Mouse (Mus musculus) adrenal gland, adult 18-20 months (tissue): ENCODE measurements around the gene Gm6793. TPM values are rescaled to one million over a fixed set of nuclear protein-coding genes. Genes with fewer than 3 reads are reported as not detected.

Experiments used
- DNase-seq, 2 experiments: peaks; one replicate each; pipeline ENCODE4 v3.0.0; 2021 to 2022; ENCODE audit warnings: low spot score in 2 of 2
- total RNA-seq, 2 experiments: library from RNA; stranded (reverse); gene quantifications; 1 replicate in 1 of 2; 2 replicates in 1 of 2; pipeline ENCODE4 v1.2.3; 2021

Gene Gm6793
- total RNA-seq, 2 experiments from 2014 or later = 0.46 TPM; not detected in 1

- DNase-seq = peak; percentile 78
Measured at GRCm38 (mm10) chr8:111989911-111990310, 24.9 kb downstream of the Gm6793 start.

- no peak for DNase-seq
Measured at GRCm38 (mm10) chr8:111984511-111984910, 30.3 kb downstream of the Gm6793 start.

- DNase-seq = no peak
Measured at GRCm38 (mm10) chr8:111982116-111982515, 32.7 kb downstream of the Gm6793 start.

GRCm38 (mm10) chr8:111978147-111978546, 36.7 kb downstream of the Gm6793 start:
- DNase-seq = no peak

- no peak for DNase-seq
Measured at GRCm38 (mm10) chr8:111976326-111976725, 38.5 kb downstream of the Gm6793 start.

GRCm38 (mm10) chr8:111975706-111976105, 39.1 kb downstream of the Gm6793 start:
- DNase-seq = no peak

GRCm38 (mm10) chr8:111974138-111974537, 40.7 kb downstream of the Gm6793 start:
- no peak for DNase-seq

- DNase-seq = no peak
Measured at GRCm38 (mm10) chr8:111968991-111969390, 45.8 kb downstream of the Gm6793 start.

- DNase-seq = no peak
Measured at GRCm38 (mm10) chr8:111968541-111968940, 46.3 kb downstream of the Gm6793 start.

GRCm38 (mm10) chr8:111967246-111967870, 47.5 kb downstream of the Gm6793 start:
- DNase-seq = no peak

GRCm38 (mm10) chr8:111964849-111965561, 49.8 kb downstream of the Gm6793 start:
- DNase-seq = no peak

- no peak for DNase-seq
Measured at GRCm38 (mm10) chr8:111964351-111964750, 50.5 kb downstream of the Gm6793 start.

GRCm38 (mm10) chr8:111963546-111963945, 51.3 kb downstream of the Gm6793 start:
- DNase-seq = no peak

Other genes starting within 250 kb of the Gm6793 start
- 10 to 100 TPM; 68.2 to 77.9 TPM for gene Cfdp1, start 160.7 kb downstream of the Gm6793 start, total RNA-seq
- 1 to 10 TPM; 5.6 to 6.6 TPM for gene Tmem170, start 138.3 kb downstream of the Gm6793 start, total RNA-seq
- gene Chst5, start 104.6 kb downstream of the Gm6793 start, total RNA-seq = not detected
- 1 to 10 TPM; 5.3 to 5.7 TPM for gene Tmem231, start 81.2 kb downstream of the Gm6793 start, total RNA-seq
- 100 to 1,000 TPM; 156 to 173 TPM for gene Gabarapl2, start 74.3 kb downstream of the Gm6793 start, total RNA-seq
- 1 to 10 TPM; 3.1 to 3.4 TPM for gene Adat1, start 22.7 kb downstream of the Gm6793 start, total RNA-seq
- 100 to 1,000 TPM in 1 of 2 experiments, 10 to 100 TPM in 1; 92.3 to 102 TPM for gene Kars, start 3.7 kb downstream of the Gm6793 start, total RNA-seq
- 10 to 100 TPM; 19.7 to 23.2 TPM for gene Terf2ip, start 3.6 kb downstream of the Gm6793 start, total RNA-seq